8 mouse cellular contexts compared by ENCODE assay signal in the genomic region with DNA sequence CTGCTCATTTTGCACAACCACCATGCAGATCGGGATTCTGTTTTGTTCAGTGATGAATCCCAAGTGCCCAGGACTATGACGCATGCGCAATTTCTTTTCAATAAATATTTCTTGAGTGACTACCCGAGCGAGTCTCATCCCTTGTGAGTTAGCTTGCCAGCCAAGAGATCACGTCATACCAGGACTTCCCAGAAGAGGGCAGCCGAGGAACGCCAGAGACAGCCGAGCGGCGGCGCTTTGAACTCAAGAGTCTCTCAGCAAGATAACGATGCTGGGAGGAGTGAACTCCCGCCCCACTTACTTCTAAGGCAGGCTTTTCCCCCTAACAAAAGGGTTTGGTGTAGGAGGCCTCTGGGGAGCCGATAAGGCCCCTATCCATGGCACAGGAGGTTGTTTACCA. TPM values are rescaled to one million over a fixed set of nuclear protein-coding genes. Genes with fewer than 3 reads are reported as not detected.
DNase-seq lines count a peak whose midpoint lies in the region; ATAC-seq and TF ChIP-seq lines count a peak whose summit lies in the region.

No protein-coding gene starts in this region.

- ATAC-seq in forebrain, embryonic 11.5 days (replicated peaks; ENCODE audit: low FRiP score): no peak
- ATAC-seq in heart, embryonic 14.5 days (ENCODE audit: insufficient number of reproducible peaks, insufficient read depth, low FRiP score, low read depth): no peak; the same call in 1 of the 2 replicates
- peak; percentile 80 for ATAC-seq in neutrophil, adult 5-6 weeks (ENCODE audit: extremely low read depth, insufficient number of reproducible peaks, low FRiP score, poor library complexity, severe bottlenecking)

- H3K27ac ChIP-seq in ES-E14 (ENCODE audit: insufficient read depth, low read depth, low read length, poor library complexity, severe bottlenecking): no peak overlapping the region
- no peak overlapping the region for H3K27ac ChIP-seq in forebrain, embryonic 11.5 days (ENCODE audit: low read depth, low read length)
- no peak overlapping the region for H3K27ac ChIP-seq in heart, embryonic 14.5 days (replicated peaks in 1 of 2; ENCODE audit: control insufficient read depth in 1 of 2, insufficient read depth in 1 of 2, low read depth in 2 of 2, low read length in 2 of 2)
- no peak overlapping the region for H3K27ac ChIP-seq in thymus, adult 2 months (ENCODE audit: control insufficient read depth, insufficient read depth, low read length)

- no peak overlapping the region for H3K4me3 ChIP-seq in ES-E14 (ENCODE audit: insufficient read depth in 1 of 2, low read depth in 1 of 2, low read length in 2 of 2, poor library complexity in 1 of 2, severe bottlenecking in 1 of 2)
- H3K4me3 ChIP-seq in forebrain, embryonic 11.5 days (ENCODE audit: low read depth, low read length): no peak overlapping the region
- no peak overlapping the region for H3K4me3 ChIP-seq in heart, embryonic 14.5 days (ENCODE audit: control insufficient read depth in 1 of 2, insufficient read depth in 1 of 2, low read depth in 1 of 2, low read length in 2 of 2)
- no peak overlapping the region for H3K4me3 ChIP-seq in thymus, adult 2 months (ENCODE audit: control insufficient read depth, insufficient read depth, low read length)

- WGBS in forebrain, embryonic 11.5 days: 4% methylated on average over 15 of the region's 15 CpGs
- WGBS in heart, embryonic 14.5 days: 1% methylated on average over 15 of the region's 15 CpGs
- WGBS in thymus, adult 2 months: 5% methylated on average over 15 of the region's 15 CpGs

- in situ Hi-C loops in ES-E14 (cut with MboI; ENCODE audit: low sequenced_read_pairs in 2 of 2, unreplicated experiment in 2 of 2): loop anchor here in 1 of 2 experiments (25.0 kb wide), 1 partner anchor 919 kb away; no protein-coding TSS in a partner anchor

- no peak overlapping the region for H3K9ac ChIP-seq in ES-E14 (ENCODE audit: insufficient read depth, low read depth, low read length, poor library complexity, severe bottlenecking)
- H3K9ac ChIP-seq in forebrain, embryonic 11.5 days (ENCODE audit: low read length): no peak overlapping the region
- no peak overlapping the region for H3K9ac ChIP-seq in heart, embryonic 14.5 days (ENCODE audit: low read length)

- H3K4me2 ChIP-seq in forebrain, embryonic 11.5 days (ENCODE audit: low read depth, low read length, severe bottlenecking): peak overlapping the region; percentile 18; the same call in 1 of the 2 replicates
- H3K4me2 ChIP-seq in heart, embryonic 14.5 days (ENCODE audit: low read length): peak overlapping the region; percentile 45; the same call in 1 of the 2 replicates

- TF ChIP-seq POLR2A in thymus, adult 2 months (IDR thresholded peaks at IDR 0.05; ENCODE audit: control insufficient read depth, extremely low read depth, insufficient read depth, low read length, poor library complexity): no peak

- no peaks in the 10 kb centered on the region for H3K27me3 ChIP-seq in forebrain, embryonic 11.5 days (ENCODE audit: control insufficient read depth, insufficient read depth, low read length)
- peaks cover 52% of the 10 kb centered on the region for H3K27me3 ChIP-seq in heart, embryonic 14.5 days (ENCODE audit: control insufficient read depth, insufficient read depth, low read length)
- no peaks in the 10 kb centered on the region for H3K27me3 ChIP-seq in thymus, adult 2 months (ENCODE audit: control insufficient read depth, insufficient read depth, low read length)

- peak; percentile 80 for DNase-seq in ES-E14 (ENCODE audit: low read depth, low spot score)
- peak; percentile 64 for DNase-seq in c-Kit-positive CD71-positive TER-119-positive erythroid progenitor cells, embryonic 14.5 days (ENCODE audit: low spot score)
- peak; percentile 95 for DNase-seq in forebrain, embryonic 11.5 days (ENCODE audit: low spot score)
- DNase-seq in kidney, postnatal 4 days: peak; percentile 94
- peak; percentile 80 to 81 for DNase-seq in lung, adult 18-20 months
- DNase-seq in thymus, adult 2 months: peak; percentile 90

- H3K36me3 ChIP-seq in ES-E14 (ENCODE audit: control insufficient read depth, insufficient read depth, low read length, poor library complexity, severe bottlenecking): no peaks in the 10 kb centered on the region
- H3K36me3 ChIP-seq in forebrain, embryonic 11.5 days (ENCODE audit: control insufficient read depth, insufficient read depth, low read length): no peaks in the 10 kb centered on the region
- no peaks in the 10 kb centered on the region for H3K36me3 ChIP-seq in heart, embryonic 14.5 days (ENCODE audit: control insufficient read depth, insufficient read depth, low read length)
- H3K36me3 ChIP-seq in thymus, adult 2 months (ENCODE audit: control insufficient read depth, insufficient read depth, low read length): no peaks in the 10 kb centered on the region

- H3K9me3 ChIP-seq in ES-E14 (ENCODE audit: control insufficient read depth, insufficient read depth, low read depth, low read length): no peaks in the 10 kb centered on the region
- H3K9me3 ChIP-seq in forebrain, embryonic 11.5 days (ENCODE audit: control insufficient read depth, low read length): no peaks in the 10 kb centered on the region
- no peaks in the 10 kb centered on the region for H3K9me3 ChIP-seq in heart, embryonic 14.5 days (ENCODE audit: control insufficient read depth, low read length)

- peak; percentile 78; the same call in 1 of the 2 replicates for TF ChIP-seq CTCF in thymus, adult 2 months (IDR thresholded peaks at IDR 0.05; ENCODE audit: borderline replicate concordance, control insufficient read depth, extremely low read depth, insufficient read depth, low read length, poor library complexity)

- no peaks in the 10 kb centered on the region for H3K4me1 ChIP-seq in ES-E14 (ENCODE audit: control insufficient read depth in 2 of 2, insufficient read depth in 2 of 2, low read length in 2 of 2, poor library complexity in 1 of 2)
- H3K4me1 ChIP-seq in forebrain, embryonic 11.5 days (replicated peaks; ENCODE audit: control insufficient read depth, insufficient read depth, low read length): peaks cover 12% of the 10 kb centered on the region
- peaks cover 2 to 3% of the 10 kb centered on the region in 2 experiments; a peak in 1 of 4 replicates for H3K4me1 ChIP-seq in heart, embryonic 14.5 days (ENCODE audit: control insufficient read depth in 2 of 2, insufficient read depth in 2 of 2, low read length in 2 of 2)
- no peaks in the 10 kb centered on the region for H3K4me1 ChIP-seq in thymus, adult 2 months (replicated peaks; ENCODE audit: control insufficient read depth, insufficient read depth, low read length)

TF ChIP-seq in ES-E14, 5 proteins besides CTCF, POLR2A, EP300 and RAD21:
- TF ChIP-seq MAFK (IDR thresholded peaks at IDR 0.05; ENCODE audit: insufficient read depth, low read depth, low read length): no peak
- peak; percentile 90 for TF ChIP-seq ZC3H11A (IDR thresholded peaks at IDR 0.05; ENCODE audit: borderline replicate concordance, low read depth, low read length)

RNA-seq across cellular contexts. Expression of gene Emx2, which starts 40.1 kb away (rescaled TPM):
- total RNA-seq in ES-E14 (2012; rRNA removed): 0.36 TPM in 1 of 2 replicates, not detected in the other
- 75.6 and 78.9 TPM in 2 replicates for polyA plus RNA-seq in forebrain, embryonic 11.5 days (2014; fragmentation: Nextera tagmentation; extraction: Ambion mirVana)
- polyA plus RNA-seq in heart, embryonic 14.5 days (2014; fragmentation: Nextera tagmentation; extraction: Ambion mirVana): not detected in 2 replicates
- total RNA-seq in neutrophil, adult 5-6 weeks (2017): not detected in 2 replicates
- 0.04 TPM in 1 of 2 replicates, not detected in the other for polyA plus RNA-seq in thymus, adult 2 months (2012; rRNA removed)

Comparison
In these comparisons a context has a peak if more than half of its experiments do, and no peak if none do; other contexts are left out.
1. RNA of gene Emx2, which starts 40.1 kb away (polyA plus RNA-seq): 75.6 to 78.9 TPM in forebrain, embryonic 11.5 days; 0.04 TPM in thymus, adult 2 months and not detected in heart, embryonic 14.5 days; every median in the first group is over 10 times any median in the second.
2. Peak in every context shown above with its lines, with median percentiles within 50 percentile points of each other: DNase-seq.